Mouse (Mus musculus) kidney, adult 2 months (tissue): ENCODE data around the gene Gm10306.
A peak's percentile ranks its signal among the peaks of the same experiment; 100 is the strongest.

ENCODE experiments used
- CTCF ChIP-seq: fragments of 200-500 bp; conservative IDR thresholded peaks from 2 replicates; pipeline ENCODE4 v1.5.1; 2011; ENCODE audit warnings: low read depth, mild to moderate bottlenecking, control low read depth, low read length, moderate library complexity, mixed read lengths; ENCODE audit not compliant: insufficient read depth, insufficient read length
- POLR2A ChIP-seq: fragments of 200-500 bp; IDR thresholded peaks from one replicate; pipeline ENCODE4 v1.6.1; 2011; ENCODE audit warnings: low read depth, low read length, control low read depth

DNA sequence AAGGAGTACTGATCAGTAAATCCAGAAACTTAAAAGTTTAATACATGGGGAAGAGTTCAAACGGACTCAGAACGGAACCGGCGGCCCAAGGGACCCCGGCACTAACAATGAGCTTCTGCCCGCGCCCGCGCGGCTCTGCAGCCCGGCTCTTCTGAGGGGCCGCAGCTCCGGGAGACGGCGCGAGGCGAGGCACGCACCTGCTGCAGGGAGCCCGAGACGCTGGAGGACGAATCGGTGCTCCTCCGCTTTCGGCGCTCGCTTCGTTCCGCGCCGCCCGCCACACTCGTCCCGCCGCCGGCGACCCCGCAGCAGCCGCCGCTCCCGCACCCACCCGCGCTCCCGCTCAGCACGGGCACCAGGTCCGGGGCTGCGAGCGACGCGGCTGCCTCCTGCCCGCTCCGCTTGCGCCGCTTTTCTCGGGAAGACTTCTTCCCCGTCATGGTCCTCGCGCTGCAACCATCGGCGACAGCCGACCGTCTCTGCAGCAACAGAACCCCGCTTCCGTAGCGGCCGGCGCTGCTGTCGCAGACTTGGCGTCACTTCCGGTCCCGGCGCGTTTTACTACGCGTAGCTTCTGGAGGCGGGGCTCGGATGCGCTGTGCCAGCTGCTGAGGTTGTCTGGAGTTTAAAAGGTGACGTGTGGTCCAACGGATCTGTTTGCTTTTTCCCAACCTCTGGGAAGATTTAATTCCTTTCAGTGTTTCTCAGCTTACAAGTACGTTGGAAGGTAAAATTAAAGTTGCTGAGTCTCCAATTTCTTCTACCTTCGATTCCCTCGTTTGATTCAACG, at the start of gene Gm10306, which contains the start of gene Caap1:
- TF ChIP-seq POLR2A (peak; percentile 20), CTCF (no peak)
